Mouse (Mus musculus): Measurements from ENCODE around the gene Vps26c. TPM values are rescaled to one million over a fixed set of nuclear protein-coding genes. Genes with fewer than 3 reads are reported as not detected.

The Vps26c gene
- 10 to 100 TPM; 14.9 to 43.6 TPM for polyA plus RNA-seq (2012; fragmentation: generic; extraction: Trizol)

GRCm38 (mm10) chr16:94526344-94527151, at the start of gene Vps26c:
Gene Vps26c, minus strand, starts transcription at chr16:94526830.

GRCm38 (mm10) chr16:94569229-94570176, 42.9 kb upstream of the Vps26c start, which contains the start of gene Dyrk1a:
Gene Dyrk1a, plus strand, starts transcription at chr16:94570010.

Other genes starting within 250 kb of the Vps26c start
- 1 to 10 TPM; 2.3 to 3.0 TPM for gene Hlcs, start 213.3 kb downstream of the Vps26c start, polyA plus RNA-seq (2012; fragmentation: generic; extraction: Trizol)
- not detected for gene Ripply3, start 198.4 kb downstream of the Vps26c start, polyA plus RNA-seq (2012; fragmentation: generic; extraction: Trizol)
- 10 to 100 TPM in 1 of 2 experiments, 1 to 10 TPM in 1; 1.8 to 28.3 TPM for gene Ttc3, start 156.2 kb downstream of the Vps26c start, polyA plus RNA-seq (2012; fragmentation: generic; extraction: Trizol)
- 10 to 100 TPM in 1 of 2 experiments, 1 to 10 TPM in 1; 7.0 to 59.6 TPM for gene Pigp, start 155.0 kb downstream of the Vps26c start, polyA plus RNA-seq (2012; fragmentation: generic; extraction: Trizol)
- 10 to 100 TPM in 1 of 2 experiments, 1 to 10 TPM in 1; 1.4 to 12.2 TPM for gene Dyrk1a, start 43.2 kb upstream of the Vps26c start, polyA plus RNA-seq (2012; fragmentation: generic; extraction: Trizol)